Mouse (Mus musculus): ENCODE measurements at regions not wholly inside any gene's neighbourhood (a gene's known extent, or its start where the extent isn't known, plus 50 kb on each side); places are given as distances from the start of the nearest gene placed in this dataset.

GRCm38 (mm10) chr15:70156443-70156842 lies 3655.7 kb upstream of the Lrrc6 start:
- TF ChIP-seq CTCF (IDR thresholded peaks at IDR 0.05; ENCODE audit: borderline replicate concordance, extremely low read depth, insufficient read depth, insufficient read length): no peak
- peak; percentile 65 for DNase-seq (ENCODE audit: low read depth)

GRCm38 (mm10) chr15:70203366-70203765 lies 3631.0 kb upstream of the Gm6569 start:
- TF ChIP-seq CTCF (IDR thresholded peaks at IDR 0.05; ENCODE audit: borderline replicate concordance, extremely low read depth, insufficient read depth, insufficient read length): no peak
- no peak for DNase-seq (ENCODE audit: low read depth)

Measured in brain, embryonic 14.5 days (tissue).